Mouse (Mus musculus) hindbrain, postnatal 0 days (tissue): ENCODE results near the gene Gsdma. TPM values are rescaled to one million over a fixed set of nuclear protein-coding genes. Genes with fewer than 3 reads are reported as not detected.
"Not testable (repeated sequence)": the region's sequence is repeated elsewhere in the genome, so short reads cannot be mapped to it uniquely, and the experiment has no call there.

Experiments
- ATAC-seq: fragments of 200-750 bp; cut with Nextera tagmentation; 2 replicates; pipeline ENCODE4 v1.8.0; 2017; ENCODE audit warnings: mild to moderate bottlenecking, moderate TSS enrichment, moderate library complexity
- DNase-seq: peaks from one replicate; pipeline ENCODE4 v3.0.0-alpha.2; 2015; ENCODE audit warnings: low spot score
- H3K27ac ChIP-seq: fragments of 300-500 bp; sonication (generic); 2 replicates; pipeline ENCODE4 v1.5.1; 2014; ENCODE audit warnings: mild to moderate bottlenecking
- H3K27me3 ChIP-seq: fragments of 300-500 bp; sonication (generic); 2 replicates; pipeline ENCODE4 v1.6.1; 2014; ENCODE audit warnings: low read length, mixed read lengths; ENCODE audit not compliant: insufficient read depth
- H3K36me3 ChIP-seq: fragments of 300-500 bp; sonication (generic); 2 replicates; pipeline ENCODE4 v1.6.1; 2014; ENCODE audit warnings: low read length, mixed read lengths; ENCODE audit not compliant: insufficient read depth
- H3K4me1 ChIP-seq: fragments of 300-500 bp; sonication (generic); 2 replicates; pipeline ENCODE4 v1.6.1; 2014; ENCODE audit warnings: antibody characterized with exemption, low read length, mixed read lengths; ENCODE audit not compliant: insufficient read depth
- H3K4me2 ChIP-seq: fragments of 300-500 bp; sonication (generic); 2 replicates; pipeline ENCODE4 v1.6.1; 2014; ENCODE audit warnings: low read depth, mild to moderate bottlenecking, low read length, moderate library complexity, mixed read lengths
- H3K4me3 ChIP-seq: fragments of 300-500 bp; sonication (generic); 2 replicates; pipeline ENCODE4 v1.5.1; 2014; ENCODE audit warnings: low read length
- H3K9ac ChIP-seq: fragments of 300-500 bp; sonication (generic); replicated peaks from 2 replicates; pipeline ENCODE4 v1.6.1; 2014; ENCODE audit warnings: mild to moderate bottlenecking, low read length, moderate library complexity, mixed read lengths
- H3K9me3 ChIP-seq: fragments of 300-500 bp; sonication (generic); 2 replicates; pipeline ENCODE4 v1.6.1; 2016; ENCODE audit warnings: low read length, mixed read lengths
- CTCF ChIP-seq: IDR thresholded peaks from 2 replicates; pipeline ENCODE4 v1.5.1; 2016; ENCODE audit warnings: antibody characterized with exemption, control low read depth, low read depth
- WGBS: fragments of 180-500 bp; shearing (Covaris S2); extraction: QIAGEN DNeasy Blood & Tissue Kit; methylation state at CpG from one replicate; pipeline ENCODE4 v1.1.7; 2014; 5-methylcytosine and 5-hydroxymethylcytosine counted together
- polyA plus RNA-seq: library from polyadenylated mRNA; unstranded; fragments of >200 nt; fragmentation: Nextera tagmentation; extraction: Ambion mirVana; gene quantifications from 2 replicates; pipeline ENCODE4 v1.2.1, GENCODE M21; 2015
- total RNA-seq: library from RNA; depleted of rRNA; stranded (reverse); fragments of >200 nt; gene quantifications from 2 replicates; pipeline ENCODE4 v1.2.3, GENCODE M21; 2014; rRNA removed

Gsdma gene
- not detected in 2 replicates for total RNA-seq
- 0.14 and 0.16 TPM in 2 replicates for polyA plus RNA-seq

DNA sequence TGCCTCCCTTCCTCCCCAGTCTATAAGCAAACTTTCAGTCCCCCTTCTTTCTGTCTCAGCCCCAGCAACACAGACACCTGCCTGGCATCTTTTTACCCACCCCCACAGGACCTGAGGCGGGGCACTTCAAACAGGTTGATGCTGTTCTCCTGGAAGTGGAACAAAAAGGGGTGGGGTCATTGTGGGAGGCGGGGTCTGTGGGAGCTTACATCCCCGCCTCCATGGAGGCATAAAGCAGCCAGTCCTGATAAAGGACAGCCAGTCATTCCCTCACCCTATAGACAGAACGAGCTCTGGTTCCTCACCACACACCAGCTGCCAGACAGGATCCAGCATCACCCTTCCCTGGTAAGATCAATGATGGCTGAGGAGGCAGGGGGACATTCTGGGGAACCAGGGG lies at the start of gene Gsdma:
Gene Gsdma, plus strand, starts transcription at position 261 of the 400 bp plus-strand sequence.
- Histone ChIP-seq H3K9ac (no peak within 1 kb of the TSS), H3K4me3 (no peak within 1 kb of the TSS), H3K27ac (no peak within 1 kb of the TSS), H3K4me1 (no peaks in the 10 kb centered on the region), H3K27me3 (peaks cover 4% of the 10 kb centered on the region; the same call in 1 of the 2 replicates), H3K4me2 (no peak within 1 kb of the TSS), H3K9me3 (no peaks in the 10 kb centered on the region), H3K36me3 (no peaks in the 10 kb centered on the region)
- 32% methylated on average over 4 of the region's 4 CpGs for WGBS
- DNase-seq (no peak), ATAC-seq (no peak)
- no peak for TF ChIP-seq CTCF

DNA sequence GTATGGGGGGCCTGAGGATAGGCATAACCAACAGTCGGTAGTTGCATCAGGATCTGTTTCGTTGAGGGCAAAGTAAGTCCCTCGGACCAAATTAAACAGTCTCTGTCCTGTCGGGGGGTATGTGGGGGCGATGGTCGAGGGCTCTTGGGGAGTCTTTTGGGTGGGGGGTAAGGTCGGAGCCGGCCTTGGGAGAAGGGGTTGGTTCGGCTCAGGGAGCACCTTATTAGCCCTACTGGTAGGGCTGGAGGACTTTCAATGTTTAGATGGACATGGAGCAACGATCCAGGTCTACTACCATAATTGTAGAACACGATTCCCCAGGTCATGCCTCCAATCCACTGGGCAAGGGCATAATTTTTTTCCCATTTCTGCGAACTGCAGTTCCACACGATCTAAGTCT lies 43.4 kb upstream of the Gsdma start:
- H3K27me3 ChIP-seq, result no peaks in the 10 kb centered on the region
- H3K9ac ChIP-seq, result no peak overlapping the region
- DNase-seq (no peak), ATAC-seq (no peak)
- H3K4me2 ChIP-seq, result no peak overlapping the region
- no peak overlapping the region for H3K4me3 ChIP-seq
- no peaks in the 10 kb centered on the region for H3K4me1 ChIP-seq
- TF ChIP-seq CTCF, result no peak
- no peak overlapping the region for H3K27ac ChIP-seq
- H3K9me3 ChIP-seq, result no peaks in the 10 kb centered on the region
- no peaks in the 10 kb centered on the region for H3K36me3 ChIP-seq
- WGBS, result 91% methylated on average over 13 of the region's 13 CpGs

DNA sequence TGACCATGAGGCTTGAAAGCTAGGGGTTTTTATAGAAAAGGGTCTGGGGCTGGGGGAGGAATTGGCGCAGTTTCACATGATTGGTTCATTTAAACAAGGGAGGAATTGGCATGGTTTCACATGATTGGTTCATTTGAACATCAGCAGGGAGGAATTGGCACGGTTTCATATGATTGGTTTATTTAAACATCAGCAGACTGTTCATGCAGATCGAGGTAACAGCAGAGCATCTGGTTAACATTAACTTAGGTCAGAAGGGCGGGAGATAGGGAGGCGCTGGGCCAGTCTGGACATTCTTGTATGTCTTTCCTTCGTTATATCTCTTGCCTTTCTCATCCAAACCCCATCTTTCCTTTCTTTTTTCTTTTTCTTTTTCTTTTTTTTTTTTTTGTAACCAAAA lies 40.2 kb upstream of the Gsdma start:
- not testable (repeated sequence) for H3K27ac ChIP-seq, H3K27me3 ChIP-seq, H3K9me3 ChIP-seq, DNase-seq, H3K4me1 ChIP-seq, H3K4me2 ChIP-seq, H3K4me3 ChIP-seq, H3K36me3 ChIP-seq, H3K9ac ChIP-seq, ATAC-seq
- 79% methylated on average over 6 of the region's 6 CpGs for WGBS

DNA sequence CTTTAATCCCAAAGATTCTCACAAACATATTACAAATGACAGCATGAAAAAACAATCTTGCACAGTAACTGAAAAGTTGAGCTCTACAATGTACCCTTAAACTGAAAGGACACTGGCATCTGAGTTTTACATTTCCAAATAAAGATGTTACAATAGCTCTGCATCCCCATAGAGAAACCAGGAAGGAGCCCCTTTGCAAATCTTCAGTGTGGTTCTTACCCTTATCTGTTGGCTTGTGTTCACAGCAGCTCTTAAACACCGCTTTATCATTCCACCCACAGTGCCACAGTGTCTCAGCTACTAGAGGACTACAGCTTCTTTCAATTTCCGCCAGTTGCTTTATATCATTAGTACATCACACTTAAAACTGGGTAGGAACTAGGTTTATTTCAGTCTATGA lies 39.8 kb upstream of the Gsdma start:
- not testable (repeated sequence) for ATAC-seq
- 89% methylated on average over 2 of the region's 2 CpGs for WGBS

DNA sequence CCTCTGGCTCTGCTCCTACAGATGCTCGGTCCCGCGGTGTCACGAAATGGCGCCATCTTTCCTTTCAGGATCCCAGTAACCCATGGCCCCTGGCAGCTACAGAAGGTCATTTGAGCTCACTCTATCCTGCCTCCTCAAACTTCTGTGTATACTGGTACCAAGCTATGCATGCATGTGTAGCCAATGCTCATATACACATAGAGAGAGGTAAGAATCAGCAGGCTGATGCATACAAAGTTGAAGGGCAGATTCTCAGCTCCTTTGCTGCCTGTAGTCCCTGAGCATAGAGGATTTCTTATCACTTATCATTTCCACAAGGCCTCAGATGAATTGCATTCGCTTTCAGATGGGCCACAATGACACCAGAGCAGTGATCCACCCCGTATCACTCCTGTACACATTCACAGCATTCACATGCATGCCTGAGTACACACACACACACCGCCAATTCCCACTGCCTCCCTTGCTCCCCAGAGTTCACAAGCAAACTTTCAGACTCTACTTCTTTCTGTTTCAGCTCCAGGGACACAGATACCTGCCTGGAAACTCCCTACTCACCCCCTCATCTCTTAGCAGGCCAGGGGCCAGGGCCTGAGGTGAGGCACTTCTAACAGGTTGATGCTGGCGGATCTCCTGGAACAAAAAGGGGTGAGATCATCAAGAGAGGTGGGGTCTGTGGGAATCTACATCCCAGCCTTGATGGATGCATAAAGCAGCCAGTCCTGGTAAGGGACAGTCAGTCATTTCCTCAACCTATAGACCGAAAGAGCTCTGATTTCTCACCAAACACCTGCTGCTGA lies 38.3 kb upstream of the Gsdma start, which contains the start of the genes Gm12355 and Gsdma3:
Gene Gm12355, minus strand, starts transcription at position 51 of the 800 bp plus-strand sequence.
Gene Gsdma3, plus strand, starts transcription at position 750 of the 800 bp plus-strand sequence.
- Histone ChIP-seq H3K9me3 (no peaks in the 10 kb centered on the region), H3K4me3 (no peak within 1 kb of the TSS), H3K4me1 (no peaks in the 10 kb centered on the region), H3K9ac (no peak within 1 kb of the TSS), H3K27me3 (no peaks in the 10 kb centered on the region), H3K4me2 (no peak within 1 kb of the TSS), H3K27ac (no peak within 1 kb of the TSS), H3K36me3 (no peaks in the 10 kb centered on the region)
- 90% methylated on average over 10 of the region's 10 CpGs for WGBS
- no peak for TF ChIP-seq CTCF
- no peak for DNase-seq
- no peak for ATAC-seq

More for the DNA sequence above, 39.8 kb upstream of the Gsdma start:
- H3K27ac ChIP-seq, H3K4me3 ChIP-seq, H3K9me3 ChIP-seq, H3K9ac ChIP-seq, H3K4me1 ChIP-seq, DNase-seq, H3K4me2 ChIP-seq, H3K27me3 ChIP-seq, H3K36me3 ChIP-seq: not testable (repeated sequence)

DNA sequence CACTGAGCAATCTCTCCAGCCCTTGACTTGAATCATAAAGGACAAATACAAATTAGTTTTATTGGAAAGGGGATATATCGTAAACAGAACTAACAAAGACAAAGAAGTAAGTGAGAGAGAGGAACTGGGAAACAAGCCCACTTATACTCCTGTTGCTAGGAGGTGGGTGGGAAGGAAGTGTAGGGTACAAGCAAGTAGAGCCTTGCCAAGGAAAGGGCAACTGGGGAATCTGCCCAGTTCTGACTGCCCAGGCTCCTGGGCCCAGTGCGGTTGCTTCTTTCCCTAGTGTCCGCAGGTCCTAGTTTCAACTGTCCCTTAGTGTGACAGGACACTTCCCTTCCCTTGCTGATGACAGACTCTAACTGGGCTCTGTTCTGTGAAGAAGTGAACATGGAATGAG lies 35.4 kb upstream of the Gsdma start:
- Histone ChIP-seq H3K4me2 (no peak overlapping the region), H3K4me3 (no peak overlapping the region), H3K27me3 (no peaks in the 10 kb centered on the region), H3K27ac (no peak overlapping the region), H3K4me1 (no peaks in the 10 kb centered on the region), H3K9me3 (no peaks in the 10 kb centered on the region), H3K9ac (no peak overlapping the region), H3K36me3 (no peaks in the 10 kb centered on the region)
- ATAC-seq (peak; percentile 73; the same call in 1 of the 2 replicates), DNase-seq (peak; percentile 57)
- WGBS, result 71% methylated on average over 3 of the region's 3 CpGs
- no peak for TF ChIP-seq CTCF

DNA sequence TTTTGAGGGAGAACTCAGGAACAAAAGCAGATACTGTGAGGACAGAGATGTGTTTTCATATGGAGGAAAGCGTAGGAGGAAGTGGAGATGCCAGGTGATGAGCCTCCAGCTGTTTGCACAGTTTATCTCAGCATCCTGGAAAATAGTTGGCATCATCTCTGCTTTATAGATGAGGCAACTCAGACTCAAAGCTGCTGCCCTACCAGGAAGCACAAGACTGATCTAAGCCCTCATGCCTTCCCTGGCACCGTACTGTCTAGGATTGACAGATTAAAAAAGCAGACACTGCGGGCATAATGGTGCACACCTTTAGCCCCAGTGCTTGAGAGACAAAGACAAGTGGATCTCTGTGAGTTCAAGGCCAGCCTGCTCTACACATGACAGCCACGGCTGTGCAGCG lies 33.5 kb upstream of the Gsdma start:
- H3K9ac ChIP-seq, result no peak overlapping the region
- 90% methylated on average over 5 of the region's 5 CpGs for WGBS

More for the DNA sequence above, 33.5 kb upstream of the Gsdma start:
- TF ChIP-seq CTCF, result no peak
- DNase-seq, result no peak
- Histone ChIP-seq H3K4me1 (no peaks in the 10 kb centered on the region), H3K27ac (no peak overlapping the region), H3K4me3 (no peak overlapping the region), H3K4me2 (no peak overlapping the region), H3K9me3 (no peaks in the 10 kb centered on the region), H3K36me3 (no peaks in the 10 kb centered on the region), H3K27me3 (no peaks in the 10 kb centered on the region)
- no peak for ATAC-seq
